Mouse (Mus musculus): ENCODE results near the gene Tmem262. TPM values are rescaled to one million over a fixed set of nuclear protein-coding genes. Genes with fewer than 3 reads are reported as not detected.

Gene Tmem262
- not detected in 2 replicates for polyA plus RNA-seq (2014; fragmentation: Nextera tagmentation; extraction: Ambion mirVana)

GRCm38 (mm10) chr19:6079983-6080480, at the start of gene Tmem262:
Gene Tmem262, plus strand, starts transcription at chr19:6080033.
- no peak within 1 kb of the TSS for H3K9ac ChIP-seq (ENCODE audit: low read length)
- H3K4me3 ChIP-seq (ENCODE audit: control insufficient read depth in 1 of 2, insufficient read depth in 1 of 2, low read depth in 1 of 2, low read length in 2 of 2), result no peak within 1 kb of the TSS
- no peak within 1 kb of the TSS for H3K27ac ChIP-seq (replicated peaks in 1 of 2; ENCODE audit: control insufficient read depth in 1 of 2, insufficient read depth in 1 of 2, low read depth in 2 of 2, low read length in 2 of 2)
- H3K9me3 ChIP-seq (ENCODE audit: control insufficient read depth, low read length), result no peaks in the 10 kb centered on the region
- no peaks in the 10 kb centered on the region for H3K27me3 ChIP-seq (ENCODE audit: control insufficient read depth, insufficient read depth, low read length)
- 90% methylated on average over 12 of the region's 12 CpGs for WGBS
- peaks cover 54% of the 10 kb centered on the region for H3K36me3 ChIP-seq (ENCODE audit: control insufficient read depth, insufficient read depth, low read length)
- H3K4me2 ChIP-seq (ENCODE audit: low read length), result no peak within 1 kb of the TSS
- H3K4me1 ChIP-seq (ENCODE audit: control insufficient read depth in 2 of 2, insufficient read depth in 2 of 2, low read length in 2 of 2), result peaks cover 9 to 16% of the 10 kb centered on the region in 2 experiments
- ATAC-seq (ENCODE audit: insufficient number of reproducible peaks, insufficient read depth, low FRiP score, low read depth), result no peak

GRCm38 (mm10) chr19:6030520-6031280, 49.1 kb upstream of the Tmem262 start:
- H3K9ac ChIP-seq (ENCODE audit: low read length), result no peak overlapping the region
- ATAC-seq (ENCODE audit: insufficient number of reproducible peaks, insufficient read depth, low FRiP score, low read depth), result no peak
- no peak overlapping the region for H3K4me3 ChIP-seq (ENCODE audit: control insufficient read depth in 1 of 2, insufficient read depth in 1 of 2, low read depth in 1 of 2, low read length in 2 of 2)
- no peak overlapping the region for H3K4me2 ChIP-seq (ENCODE audit: low read length)
- H3K4me1 ChIP-seq (ENCODE audit: control insufficient read depth in 2 of 2, insufficient read depth in 2 of 2, low read length in 2 of 2), result no peaks in the 10 kb centered on the region
- no peak overlapping the region for H3K27ac ChIP-seq (replicated peaks in 1 of 2; ENCODE audit: control insufficient read depth in 1 of 2, insufficient read depth in 1 of 2, low read depth in 2 of 2, low read length in 2 of 2)
- no peaks in the 10 kb centered on the region for H3K36me3 ChIP-seq (ENCODE audit: control insufficient read depth, insufficient read depth, low read length)
- WGBS, result 69% methylated on average over 14 of the region's 14 CpGs
- no peaks in the 10 kb centered on the region for H3K9me3 ChIP-seq (ENCODE audit: control insufficient read depth, low read length)
- no peaks in the 10 kb centered on the region for H3K27me3 ChIP-seq (ENCODE audit: control insufficient read depth, insufficient read depth, low read length)

GRCm38 (mm10) chr19:6035966-6036585, 43.8 kb upstream of the Tmem262 start:
- Histone ChIP-seq H3K4me3 (ENCODE audit: control insufficient read depth in 1 of 2, insufficient read depth in 1 of 2, low read depth in 1 of 2, low read length in 2 of 2) (no peak overlapping the region), H3K9ac (ENCODE audit: low read length) (no peak overlapping the region), H3K4me2 (ENCODE audit: low read length) (no peak overlapping the region), H3K27ac (replicated peaks in 1 of 2; ENCODE audit: control insufficient read depth in 1 of 2, insufficient read depth in 1 of 2, low read depth in 2 of 2, low read length in 2 of 2) (no peak overlapping the region), H3K4me1 (ENCODE audit: control insufficient read depth in 2 of 2, insufficient read depth in 2 of 2, low read length in 2 of 2) (no peaks in the 10 kb centered on the region), H3K36me3 (ENCODE audit: control insufficient read depth, insufficient read depth, low read length) (no peaks in the 10 kb centered on the region), H3K27me3 (ENCODE audit: control insufficient read depth, insufficient read depth, low read length) (no peaks in the 10 kb centered on the region), H3K9me3 (ENCODE audit: control insufficient read depth, low read length) (no peaks in the 10 kb centered on the region)
- WGBS, result 60% methylated on average over 9 of the region's 9 CpGs
- ATAC-seq (ENCODE audit: insufficient number of reproducible peaks, insufficient read depth, low FRiP score, low read depth), result no peak

GRCm38 (mm10) chr19:6037695-6038094, 42.1 kb upstream of the Tmem262 start:
- Histone ChIP-seq H3K4me2 (ENCODE audit: low read length) (no peak overlapping the region), H3K27me3 (ENCODE audit: control insufficient read depth, insufficient read depth, low read length) (no peaks in the 10 kb centered on the region), H3K9ac (ENCODE audit: low read length) (no peak overlapping the region), H3K36me3 (ENCODE audit: control insufficient read depth, insufficient read depth, low read length) (no peaks in the 10 kb centered on the region), H3K4me3 (ENCODE audit: control insufficient read depth in 1 of 2, insufficient read depth in 1 of 2, low read depth in 1 of 2, low read length in 2 of 2) (no peak overlapping the region), H3K4me1 (ENCODE audit: control insufficient read depth in 2 of 2, insufficient read depth in 2 of 2, low read length in 2 of 2) (no peaks in the 10 kb centered on the region), H3K9me3 (ENCODE audit: control insufficient read depth, low read length) (no peaks in the 10 kb centered on the region), H3K27ac (replicated peaks in 1 of 2; ENCODE audit: control insufficient read depth in 1 of 2, insufficient read depth in 1 of 2, low read depth in 2 of 2, low read length in 2 of 2) (no peak overlapping the region)
- no peak for ATAC-seq (ENCODE audit: insufficient number of reproducible peaks, insufficient read depth, low FRiP score, low read depth)

GRCm38 (mm10) chr19:6038326-6038725, 41.5 kb upstream of the Tmem262 start:
- 71% methylated on average over 7 of the region's 7 CpGs for WGBS
- Histone ChIP-seq H3K27me3 (ENCODE audit: control insufficient read depth, insufficient read depth, low read length) (no peaks in the 10 kb centered on the region), H3K36me3 (ENCODE audit: control insufficient read depth, insufficient read depth, low read length) (no peaks in the 10 kb centered on the region), H3K4me1 (ENCODE audit: control insufficient read depth in 2 of 2, insufficient read depth in 2 of 2, low read length in 2 of 2) (no peaks in the 10 kb centered on the region), H3K4me3 (ENCODE audit: control insufficient read depth in 1 of 2, insufficient read depth in 1 of 2, low read depth in 1 of 2, low read length in 2 of 2) (no peak overlapping the region), H3K4me2 (ENCODE audit: low read length) (no peak overlapping the region), H3K27ac (replicated peaks in 1 of 2; ENCODE audit: control insufficient read depth in 1 of 2, insufficient read depth in 1 of 2, low read depth in 2 of 2, low read length in 2 of 2) (no peak overlapping the region), H3K9ac (ENCODE audit: low read length) (no peak overlapping the region), H3K9me3 (ENCODE audit: control insufficient read depth, low read length) (no peaks in the 10 kb centered on the region)
- no peak for ATAC-seq (ENCODE audit: insufficient number of reproducible peaks, insufficient read depth, low FRiP score, low read depth)

- ATAC-seq (ENCODE audit: insufficient number of reproducible peaks, insufficient read depth, low FRiP score, low read depth), result no peak
- Histone ChIP-seq H3K9me3 (ENCODE audit: control insufficient read depth, low read length) (no peaks in the 10 kb centered on the region), H3K36me3 (ENCODE audit: control insufficient read depth, insufficient read depth, low read length) (no peaks in the 10 kb centered on the region), H3K4me3 (ENCODE audit: control insufficient read depth in 1 of 2, insufficient read depth in 1 of 2, low read depth in 1 of 2, low read length in 2 of 2) (no peak overlapping the region), H3K4me2 (ENCODE audit: low read length) (no peak overlapping the region), H3K9ac (ENCODE audit: low read length) (no peak overlapping the region), H3K27ac (replicated peaks in 1 of 2; ENCODE audit: control insufficient read depth in 1 of 2, insufficient read depth in 1 of 2, low read depth in 2 of 2, low read length in 2 of 2) (no peak overlapping the region), H3K4me1 (ENCODE audit: control insufficient read depth in 2 of 2, insufficient read depth in 2 of 2, low read length in 2 of 2) (peaks cover under 1% of the 10 kb centered on the region in 2 experiments; a peak in 1 of 4 replicates), H3K27me3 (ENCODE audit: control insufficient read depth, insufficient read depth, low read length) (no peaks in the 10 kb centered on the region)
These were observed 39.8 kb upstream of the Tmem262 start for GRCm38 (mm10) chr19:6040002-6040401.

GRCm38 (mm10) chr19:6042293-6042692, 37.5 kb upstream of the Tmem262 start:
- Histone ChIP-seq H3K4me2 (ENCODE audit: low read length) (no peak overlapping the region), H3K9ac (ENCODE audit: low read length) (no peak overlapping the region), H3K36me3 (ENCODE audit: control insufficient read depth, insufficient read depth, low read length) (no peaks in the 10 kb centered on the region), H3K27me3 (ENCODE audit: control insufficient read depth, insufficient read depth, low read length) (no peaks in the 10 kb centered on the region), H3K4me1 (ENCODE audit: control insufficient read depth in 2 of 2, insufficient read depth in 2 of 2, low read length in 2 of 2) (peaks cover 2 to 9% of the 10 kb centered on the region in 2 experiments; a peak in 3 of 4 replicates), H3K27ac (replicated peaks in 1 of 2; ENCODE audit: control insufficient read depth in 1 of 2, insufficient read depth in 1 of 2, low read depth in 2 of 2, low read length in 2 of 2) (no peak overlapping the region), H3K9me3 (ENCODE audit: control insufficient read depth, low read length) (no peaks in the 10 kb centered on the region), H3K4me3 (ENCODE audit: control insufficient read depth in 1 of 2, insufficient read depth in 1 of 2, low read depth in 1 of 2, low read length in 2 of 2) (no peak overlapping the region)
- WGBS, result 76% methylated on average over 9 of the region's 9 CpGs
- no peak for ATAC-seq (ENCODE audit: insufficient number of reproducible peaks, insufficient read depth, low FRiP score, low read depth)

Measured in heart, embryonic 14.5 days (tissue).